Mouse (Mus musculus) liver, adult 2 months (tissue): ENCODE measurements around the gene Cd36.

Source experiments
- CTCF ChIP-seq: fragments of 200-500 bp; IDR thresholded peaks from 2 replicates; pipeline ENCODE4 v1.5.1; 2011; ENCODE audit warnings: low read depth, low read length, control low read depth
- POLR2A ChIP-seq: fragments of 200-500 bp; IDR thresholded peaks from 2 replicates; pipeline ENCODE4 v1.6.1; 2011; ENCODE audit warnings: low read length, control low read depth; ENCODE audit not compliant: insufficient read depth; ENCODE audit errors: extremely low read depth

DNA sequence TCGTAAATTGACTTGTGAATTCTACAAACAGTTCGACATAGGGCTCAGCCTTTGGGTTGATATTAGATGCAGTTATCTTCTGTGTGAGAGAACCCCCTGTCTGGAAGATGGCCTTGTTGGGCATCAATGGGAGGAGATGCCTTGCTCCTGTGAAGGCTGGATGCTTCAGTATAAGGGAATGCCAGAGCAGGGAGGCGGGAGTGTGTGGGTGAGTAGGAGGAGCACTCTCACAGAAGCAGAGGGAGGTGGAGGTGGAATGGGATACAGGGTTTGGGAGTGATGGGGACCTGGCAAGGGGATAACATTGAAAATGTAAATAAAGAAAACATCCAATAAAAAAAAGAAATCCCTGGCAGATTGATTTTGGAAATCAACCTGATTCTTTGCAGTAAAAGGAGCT, 35.0 kb upstream of the Cd36 start:
- TF ChIP-seq CTCF (no peak), POLR2A (no peak)
